Mouse (Mus musculus) G1E (cell line): Measurements from ENCODE around the gene Sema3e. TPM values are rescaled to one million over a fixed set of nuclear protein-coding genes. Genes with fewer than 3 reads are reported as not detected.

Experiments
- ATAC-seq: 2 replicates; pipeline ENCODE4 v1.8.0; 2016; ENCODE audit warnings: mild to moderate bottlenecking; ENCODE audit not compliant: insufficient number of reproducible peaks, poor library complexity, low FRiP score, severe bottlenecking; ENCODE audit errors: extremely low read depth
- DNase-seq: peaks from one replicate; pipeline ENCODE4 v3.0.0; 2012; ENCODE audit warnings: low spot score
- H3K27me3 ChIP-seq: 2 replicates; pipeline ENCODE4 v1.6.1; 2012; ENCODE audit warnings: mild to moderate bottlenecking, low read length, inconsistent platforms; ENCODE audit not compliant: insufficient read depth
- H3K36me3 ChIP-seq: replicated peaks from 2 replicates; pipeline ENCODE3; 2012; ENCODE audit warnings: mild to moderate bottlenecking, inconsistent platforms
- H3K4me1 ChIP-seq: 2 replicates; pipeline ENCODE4 v1.6.1; 2012; ENCODE audit warnings: low read depth, low read length, inconsistent platforms, mixed read lengths; ENCODE audit not compliant: insufficient read depth
- H3K4me3 ChIP-seq: 2 replicates; pipeline ENCODE4 v1.5.1; 2012; ENCODE audit warnings: low read depth, mild to moderate bottlenecking, inconsistent platforms, low read length, moderate library complexity, mixed read lengths
- H3K9me3 ChIP-seq: replicated peaks from 2 replicates; pipeline ENCODE4 v1.6.1; 2012; ENCODE audit warnings: inconsistent platforms
- CTCF ChIP-seq: IDR thresholded peaks from 2 replicates; pipeline ENCODE4 v1.5.1; 2012; ENCODE audit warnings: low read depth, low read length, inconsistent platforms, mixed read lengths
- GATA1 ChIP-seq: IDR thresholded peaks from 2 replicates; pipeline ENCODE4 v1.6.1; 2012; ENCODE audit warnings: borderline replicate concordance, low read length, inconsistent platforms, mixed read lengths
- GATA2 ChIP-seq: IDR thresholded peaks from 2 replicates; pipeline ENCODE4 v1.6.1; 2012; ENCODE audit warnings: low read depth, low read length, inconsistent platforms, borderline replicate concordance
- POLR2AphosphoS5 ChIP-seq: IDR thresholded peaks from 2 replicates; pipeline ENCODE4 v1.6.1; 2012; ENCODE audit warnings: low read depth, low read length, inconsistent platforms; ENCODE audit not compliant: insufficient replicate concordance
- TAL1 ChIP-seq: conservative IDR thresholded peaks from 2 replicates; pipeline ENCODE4 v1.6.1; 2012; ENCODE audit warnings: low read depth, low read length, inconsistent platforms, mixed read lengths
- polyA plus RNA-seq: library from polyadenylated mRNA; stranded (reverse); fragments of >175 nt; gene quantifications from 2 replicates; pipeline ENCODE4 v1.2.3, GENCODE M21; 2012
- total RNA-seq, 2 experiments: library from RNA; stranded (forward) in 1 of 2; stranded (reverse) in 1 of 2; fragments of 200-1000 nt in 1 of 2; fragments of >200 nt in 1 of 2; fragmentation: Nextera tagmentation in 1 of 2; gene quantifications; 2 replicates each; pipeline ENCODE4 v1.2.3; 2014 to 2017

Gene Sema3e
- total and polyA plus RNA-seq, 3 experiments = 0.38 to 7.1 (median 2.0) TPM

DNA sequence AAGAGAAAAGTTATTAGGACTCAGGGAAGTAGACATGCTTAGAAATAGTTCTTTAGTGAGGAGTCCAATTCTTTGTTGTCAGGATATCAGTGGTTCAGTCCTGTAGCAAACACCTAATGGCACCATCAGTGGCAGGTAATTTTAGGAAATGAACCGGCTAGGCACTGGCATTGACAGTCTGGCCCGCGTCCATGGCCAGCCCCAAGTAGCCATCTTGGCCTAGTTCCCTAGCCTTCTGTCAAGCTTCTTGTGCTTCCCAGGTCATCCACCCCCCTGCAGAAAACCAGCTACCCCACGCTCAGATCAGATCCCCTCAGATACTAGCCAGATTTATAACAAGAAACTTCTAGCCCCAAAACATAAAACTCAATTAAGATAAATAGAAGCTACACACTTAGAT, 235.1 kb downstream of the Sema3e start:
- no peaks in the 10 kb centered on the region for H3K9me3 ChIP-seq
- H3K27me3 ChIP-seq = no peaks in the 10 kb centered on the region
- H3K4me3 ChIP-seq = no peak overlapping the region
- ATAC-seq (no peak), DNase-seq (no peak)
- no peaks in the 10 kb centered on the region for H3K36me3 ChIP-seq
- TF ChIP-seq TAL1 = no peak
- no peak for TF ChIP-seq GATA1
- no peak for TF ChIP-seq POLR2AphosphoS5
- no peak for TF ChIP-seq GATA2
- no peaks in the 10 kb centered on the region for H3K4me1 ChIP-seq

DNA sequence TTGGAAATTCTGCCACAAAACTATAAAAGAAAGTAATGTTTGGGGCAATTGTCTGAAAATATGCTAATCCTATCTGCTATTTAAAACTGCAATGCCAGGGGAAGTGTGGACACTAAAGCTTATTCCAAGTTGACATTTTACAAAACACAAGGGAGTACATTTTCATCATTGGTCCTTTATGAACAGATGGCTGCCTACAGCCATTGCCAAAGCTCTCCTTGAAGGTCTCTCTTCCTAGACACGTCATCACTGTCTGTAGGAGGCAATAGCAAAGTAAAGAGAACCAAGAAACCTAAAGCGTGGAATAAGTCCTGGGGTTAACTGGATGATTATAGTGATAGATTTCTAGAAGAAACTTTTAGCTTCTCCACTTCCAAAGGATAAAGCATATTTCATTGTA, 242.3 kb downstream of the Sema3e start:
- H3K36me3 ChIP-seq = no peaks in the 10 kb centered on the region
- H3K4me1 ChIP-seq = no peaks in the 10 kb centered on the region
- ATAC-seq (no peak), DNase-seq (no peak)
- no peaks in the 10 kb centered on the region for H3K27me3 ChIP-seq
- no peak overlapping the region for H3K4me3 ChIP-seq
- no peaks in the 10 kb centered on the region for H3K9me3 ChIP-seq
- no peak for TF ChIP-seq TAL1
- no peak for TF ChIP-seq GATA2
- no peak for TF ChIP-seq POLR2AphosphoS5
- no peak for TF ChIP-seq GATA1
- no peak for TF ChIP-seq CTCF

Other genes starting within 250 kb of the Sema3e start
- not detected in 2 replicates for gene Speer3, start 233.7 kb upstream of the Sema3e start, total RNA-seq (2014; fragmentation: Nextera tagmentation)
- not detected in 2 replicates for gene Speer3, start 233.7 kb upstream of the Sema3e start, total RNA-seq (2017)
- not detected in 2 replicates for gene Speer3, start 233.7 kb upstream of the Sema3e start, polyA plus RNA-seq